Mouse (Mus musculus) midbrain, postnatal 0 days (tissue): ENCODE measurements around the gene Crtc1. TPM values are rescaled to one million over a fixed set of nuclear protein-coding genes. Genes with fewer than 3 reads are reported as not detected.

Experiments
- ATAC-seq: fragments of 200-750 bp; cut with Nextera tagmentation; 2 replicates; pipeline ENCODE4 v1.8.0; 2017; ENCODE audit warnings: moderate number of reproducible peaks, mild to moderate bottlenecking, moderate TSS enrichment, moderate library complexity; ENCODE audit not compliant: low FRiP score
- DNase-seq: peaks from one replicate; pipeline ENCODE4 v3.0.0-alpha.2; 2015; ENCODE audit warnings: low spot score
- H3K27ac ChIP-seq: fragments of 300-500 bp; sonication (generic); 2 replicates; pipeline ENCODE4 v1.5.1; 2014; ENCODE audit warnings: low read depth, mild to moderate bottlenecking, low read length, mixed read lengths
- H3K27me3 ChIP-seq: fragments of 300-500 bp; sonication (generic); 2 replicates; pipeline ENCODE4 v1.6.1; 2014; ENCODE audit warnings: low read length, control low read depth, mixed read lengths; ENCODE audit not compliant: insufficient read depth
- H3K36me3 ChIP-seq: fragments of 300-500 bp; sonication (generic); 2 replicates; pipeline ENCODE4 v1.6.1; 2014; ENCODE audit warnings: low read length, control low read depth, mixed read lengths; ENCODE audit not compliant: insufficient read depth
- H3K4me1 ChIP-seq: fragments of 300-500 bp; sonication (generic); 2 replicates; pipeline ENCODE4 v1.6.1; 2014; ENCODE audit warnings: mild to moderate bottlenecking, control low read depth, antibody characterized with exemption, low read length, mixed read lengths; ENCODE audit not compliant: insufficient read depth
- H3K4me2 ChIP-seq: fragments of 300-500 bp; sonication (generic); 2 replicates; pipeline ENCODE4 v1.6.1; 2014; ENCODE audit warnings: low read depth, mild to moderate bottlenecking, low read length, mixed read lengths; ENCODE audit not compliant: poor library complexity, severe bottlenecking
- H3K4me3 ChIP-seq: fragments of 300-500 bp; sonication (generic); 2 replicates; pipeline ENCODE4 v1.5.1; 2014; ENCODE audit warnings: low read depth, mild to moderate bottlenecking, low read length, moderate library complexity
- H3K9ac ChIP-seq: fragments of 300-500 bp; sonication (generic); replicated peaks from 2 replicates; pipeline ENCODE4 v1.6.1; 2014; ENCODE audit warnings: mild to moderate bottlenecking, low read length, moderate library complexity, mixed read lengths; ENCODE audit not compliant: poor library complexity, severe bottlenecking
- H3K9me3 ChIP-seq: fragments of 300-500 bp; sonication (generic); 2 replicates; pipeline ENCODE4 v1.6.1; 2016; ENCODE audit warnings: low read length, control low read depth
- CTCF ChIP-seq: IDR thresholded peaks from 2 replicates; pipeline ENCODE4 v1.5.1; 2016; ENCODE audit warnings: antibody characterized with exemption, mild to moderate bottlenecking
- WGBS: fragments of 180-500 bp; shearing (Covaris S2); extraction: QIAGEN DNeasy Blood & Tissue Kit; methylation state at CpG from one replicate; pipeline ENCODE4 v1.1.7; 2014; 5-methylcytosine and 5-hydroxymethylcytosine counted together
- polyA plus RNA-seq: library from polyadenylated mRNA; unstranded; fragments of >200 nt; fragmentation: Nextera tagmentation; extraction: Ambion mirVana; gene quantifications from 2 replicates; pipeline ENCODE4 v1.2.1, GENCODE M21; 2015
- total RNA-seq: library from RNA; depleted of rRNA; stranded (reverse); fragments of >200 nt; gene quantifications from 2 replicates; pipeline ENCODE4 v1.2.3, GENCODE M21; 2014

The Crtc1 gene
- total and polyA plus RNA-seq, 2 experiments from 2014 or later, result 47.8 to 56.3 TPM

DNA sequence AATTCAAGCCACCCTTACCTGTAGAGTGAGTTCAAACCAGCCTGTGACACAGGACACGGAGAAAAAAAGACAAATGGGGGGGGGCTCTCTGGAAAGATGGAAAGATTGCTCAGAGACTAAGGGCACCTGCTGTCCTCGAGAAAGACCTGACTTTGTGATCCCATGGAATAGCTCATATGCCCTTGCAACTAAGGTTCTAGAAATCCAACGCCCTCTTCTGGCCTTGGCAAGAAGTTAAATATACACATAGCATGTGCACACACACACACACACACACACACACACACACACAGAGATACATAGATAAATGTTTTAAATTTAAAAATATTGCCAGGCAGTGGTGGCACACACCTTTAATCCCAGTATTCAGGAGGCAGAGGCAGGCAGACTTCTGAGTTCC is 867 bp upstream of the Crtc1 start:
- Histone ChIP-seq H3K36me3 (no peaks in the 10 kb centered on the region), H3K27ac (no peak overlapping the region), H3K9ac (peak overlapping the region; percentile 70; the same call in 1 of the 2 replicates), H3K4me2 (peak overlapping the region; percentile 59), H3K27me3 (no peaks in the 10 kb centered on the region), H3K9me3 (no peaks in the 10 kb centered on the region), H3K4me1 (peaks cover 8% of the 10 kb centered on the region), H3K4me3 (peak overlapping the region; percentile 61; the same call in 1 of the 2 replicates)
- no peak for DNase-seq
- ATAC-seq, result no peak
- 47% methylated on average over 3 of the region's 3 CpGs for WGBS
- TF ChIP-seq CTCF, result peak; percentile 47

DNA sequence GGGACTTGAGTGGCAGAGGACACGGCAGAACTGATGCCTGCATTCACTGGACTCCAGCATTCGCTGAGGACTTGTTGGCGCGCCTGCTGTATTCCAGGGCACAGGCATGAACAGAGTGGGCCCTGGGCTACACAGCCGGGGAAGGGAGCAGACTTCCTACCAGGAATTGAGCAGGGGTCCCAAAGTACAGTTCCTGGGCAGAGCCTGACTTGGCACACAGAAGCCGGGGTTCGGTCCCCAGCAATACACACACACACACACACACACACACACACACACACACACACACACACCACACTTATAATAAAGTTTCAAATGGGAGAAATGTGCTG is 435 bp upstream of the Crtc1 start:
- H3K4me1 ChIP-seq, result peaks cover 8% of the 10 kb centered on the region
- peak overlapping the region; percentile 61 for H3K4me3 ChIP-seq
- no peaks in the 10 kb centered on the region for H3K9me3 ChIP-seq
- peak overlapping the region; percentile 70 for H3K9ac ChIP-seq
- TF ChIP-seq CTCF, result no peak
- peak overlapping the region; percentile 83 for H3K27ac ChIP-seq
- WGBS, result 9% methylated on average over 7 of the region's 7 CpGs
- peak overlapping the region; percentile 59 for H3K4me2 ChIP-seq
- no peaks in the 10 kb centered on the region for H3K36me3 ChIP-seq
- DNase-seq (no peak), ATAC-seq (no peak)
- no peaks in the 10 kb centered on the region for H3K27me3 ChIP-seq

GRCm38 (mm10) chr8:70438423-70438822 is 956 bp downstream of the Crtc1 start:
- no peak for DNase-seq
- ATAC-seq, result no peak

GRCm38 (mm10) chr8:70435156-70435555 is 4.2 kb downstream of the Crtc1 start:
- Histone ChIP-seq H3K27ac (no peak overlapping the region), H3K4me3 (no peak overlapping the region), H3K27me3 (no peaks in the 10 kb centered on the region), H3K9ac (no peak overlapping the region), H3K4me1 (peaks cover 8% of the 10 kb centered on the region), H3K9me3 (no peaks in the 10 kb centered on the region), H3K4me2 (no peak overlapping the region), H3K36me3 (no peaks in the 10 kb centered on the region)
- DNase-seq (no peak), ATAC-seq (no peak)
- no peak for TF ChIP-seq CTCF
- 90% methylated on average over 5 of the region's 5 CpGs for WGBS

More at GRCm38 (mm10) chr8:70438423-70438822, 956 bp downstream of the Crtc1 start:
- H3K9ac ChIP-seq, result peak overlapping the region; percentile 70
- TF ChIP-seq CTCF, result no peak
- WGBS, result 93% methylated on average over 2 of the region's 2 CpGs
- peak overlapping the region; percentile 83; the same call in 1 of the 2 replicates for H3K27ac ChIP-seq
- H3K4me3 ChIP-seq, result peak overlapping the region; percentile 61
- no peaks in the 10 kb centered on the region for H3K9me3 ChIP-seq
- no peaks in the 10 kb centered on the region for H3K27me3 ChIP-seq
- H3K36me3 ChIP-seq, result no peaks in the 10 kb centered on the region
- peaks cover 8% of the 10 kb centered on the region for H3K4me1 ChIP-seq
- peak overlapping the region; percentile 74 for H3K4me2 ChIP-seq

DNA sequence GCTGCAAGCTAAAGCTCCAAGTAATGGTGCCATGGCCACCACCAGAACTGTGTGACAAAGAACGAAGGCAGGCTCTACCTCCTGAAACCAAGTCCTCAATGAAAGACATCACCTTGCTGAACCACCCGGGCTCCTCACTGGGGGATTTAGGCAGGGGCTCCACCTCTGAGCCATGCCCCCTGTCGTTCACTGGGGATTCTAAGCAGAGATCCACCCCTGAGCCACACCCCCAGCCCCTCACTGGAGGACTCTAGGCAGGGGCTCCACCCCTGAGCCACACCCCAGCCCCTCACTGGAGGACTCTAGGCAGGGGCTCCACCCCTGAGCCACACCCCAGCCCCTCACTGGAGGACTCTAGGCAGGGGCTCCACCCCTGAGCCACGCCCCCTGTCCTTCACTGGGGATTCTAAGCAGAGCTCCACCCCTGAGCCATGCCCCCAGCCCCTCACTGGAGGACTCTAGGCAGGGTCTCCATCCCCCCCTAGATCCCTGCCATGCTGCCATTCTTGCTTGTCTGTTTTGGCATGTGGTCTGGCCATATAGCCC is 6.3 kb downstream of the Crtc1 start:
- no peak overlapping the region for H3K4me2 ChIP-seq
- 35% methylated on average over 4 of the region's 4 CpGs for WGBS
- TF ChIP-seq CTCF, result no peak
- no peak overlapping the region for H3K9ac ChIP-seq
- H3K27ac ChIP-seq, result no peak overlapping the region
- DNase-seq (no peak), ATAC-seq (no peak)
- no peaks in the 10 kb centered on the region for H3K9me3 ChIP-seq
- no peaks in the 10 kb centered on the region for H3K36me3 ChIP-seq
- H3K4me1 ChIP-seq, result no peaks in the 10 kb centered on the region
- H3K27me3 ChIP-seq, result no peaks in the 10 kb centered on the region
- H3K4me3 ChIP-seq, result no peak overlapping the region

- DNase-seq, result no peak
- H3K4me2 ChIP-seq, result no peak overlapping the region
- H3K9me3 ChIP-seq, result no peaks in the 10 kb centered on the region
- no peak overlapping the region for H3K9ac ChIP-seq
- H3K4me1 ChIP-seq, result no peaks in the 10 kb centered on the region
- H3K27me3 ChIP-seq, result no peaks in the 10 kb centered on the region
- no peak for ATAC-seq
- no peaks in the 10 kb centered on the region for H3K36me3 ChIP-seq
- no peak overlapping the region for H3K4me3 ChIP-seq
- WGBS, result 93% methylated on average over 4 of the region's 4 CpGs
- TF ChIP-seq CTCF, result no peak
- no peak overlapping the region for H3K27ac ChIP-seq
These were observed 8.2 kb downstream of the Crtc1 start for GRCm38 (mm10) chr8:70431213-70431612.
